Mouse (Mus musculus): ENCODE data around the gene Tbc1d15.
"Not testable (repeated sequence)": the region's sequence is repeated elsewhere in the genome, so short reads cannot be mapped to it uniquely, and the experiment has no call there.

The Tbc1d15 gene

GRCm38 (mm10) chr10:115245488-115245887 lies 5.8 kb downstream of the Tbc1d15 start:
- DNase-seq (ENCODE audit: low read depth, low spot score), result no peak

GRCm38 (mm10) chr10:115241082-115241595 lies 10.1 kb downstream of the Tbc1d15 start:
- DNase-seq (ENCODE audit: low read depth, low spot score), result no peak

GRCm38 (mm10) chr10:115237931-115238330 lies 13.3 kb downstream of the Tbc1d15 start:
- DNase-seq (ENCODE audit: low read depth, low spot score), result no peak

GRCm38 (mm10) chr10:115236733-115237132 lies 14.5 kb downstream of the Tbc1d15 start:
- peak; percentile 36 for DNase-seq (ENCODE audit: low read depth, low spot score)

- DNase-seq (ENCODE audit: low read depth, low spot score), result no peak
These were observed 15.8 kb downstream of the Tbc1d15 start for GRCm38 (mm10) chr10:115235501-115235900.

GRCm38 (mm10) chr10:115233798-115234197 lies 17.5 kb downstream of the Tbc1d15 start:
- no peak for DNase-seq (ENCODE audit: low read depth, low spot score)

- DNase-seq (ENCODE audit: low read depth, low spot score), result no peak
These were observed 18.8 kb downstream of the Tbc1d15 start for GRCm38 (mm10) chr10:115232513-115232912.

GRCm38 (mm10) chr10:115229023-115229422 lies 22.2 kb downstream of the Tbc1d15 start:
- DNase-seq (ENCODE audit: low read depth, low spot score), result no peak

GRCm38 (mm10) chr10:115226586-115226985 lies 24.7 kb downstream of the Tbc1d15 start:
- no peak for DNase-seq (ENCODE audit: low read depth, low spot score)

- no peak for DNase-seq (ENCODE audit: low read depth, low spot score)
These were observed 27.4 kb downstream of the Tbc1d15 start for GRCm38 (mm10) chr10:115223845-115224244.

- DNase-seq (ENCODE audit: low read depth, low spot score), result no peak
These were observed 38.2 kb downstream of the Tbc1d15 start for GRCm38 (mm10) chr10:115212916-115213580.

GRCm38 (mm10) chr10:115205825-115206224 lies 45.4 kb downstream of the Tbc1d15 start:
- DNase-seq (ENCODE audit: low read depth, low spot score), result no peak

- no peak for DNase-seq (ENCODE audit: low read depth, low spot score)
These were observed 46.0 kb downstream of the Tbc1d15 start for GRCm38 (mm10) chr10:115205284-115205683.

- DNase-seq (ENCODE audit: low read depth, low spot score), result no peak
These were observed 60.1 kb downstream of the Tbc1d15 start for GRCm38 (mm10) chr10:115191214-115191613.

- no peak for DNase-seq (ENCODE audit: low read depth, low spot score)
These were observed 63.9 kb downstream of the Tbc1d15 start for GRCm38 (mm10) chr10:115187390-115187789.

GRCm38 (mm10) chr10:115184697-115185096 lies 66.6 kb downstream of the Tbc1d15 start, which contains the start of gene Tph2:
Tph2 (minus strand) TSS chr10:115185022.
- no peak for DNase-seq (ENCODE audit: low read depth, low spot score)

- DNase-seq (ENCODE audit: low read depth, low spot score), result no peak
These were observed 70.2 kb downstream of the Tbc1d15 start for GRCm38 (mm10) chr10:115181034-115181433.

GRCm38 (mm10) chr10:115178019-115178418 lies 73.2 kb downstream of the Tbc1d15 start:
- not testable (repeated sequence) for DNase-seq (ENCODE audit: low read depth, low spot score)

- no peak for DNase-seq (ENCODE audit: low read depth, low spot score)
These were observed 75.7 kb downstream of the Tbc1d15 start for GRCm38 (mm10) chr10:115175591-115175991.

GRCm38 (mm10) chr10:115173336-115173735 lies 77.9 kb downstream of the Tbc1d15 start:
- no peak for DNase-seq (ENCODE audit: low read depth, low spot score)

- no peak for DNase-seq (ENCODE audit: low read depth, low spot score)
These were observed 79.9 kb downstream of the Tbc1d15 start for GRCm38 (mm10) chr10:115171351-115171818.

GRCm38 (mm10) chr10:115170496-115171350 lies 80.5 kb downstream of the Tbc1d15 start:
- no peak for DNase-seq (ENCODE audit: low read depth, low spot score)

Measured in c-Kit-negative CD71-positive TER-119-positive erythroid progenitor cells, embryonic 14.5 days (primary cell).